Mouse (Mus musculus) spleen, postnatal 4 days (tissue): ENCODE results near the gene Map2k6.
A peak's percentile ranks its signal among the peaks of the same experiment; 100 is the strongest.

ENCODE experiments used
- DNase-seq, 2 experiments: peaks; one replicate each; pipeline ENCODE4 v3.0.0; 2022; ENCODE audit warnings: low spot score in 2 of 2

The Map2k6 gene

GRCm38 (mm10) chr11:110450091-110450757, 51.3 kb downstream of the Map2k6 start:
- peak in 1 of 2 experiments; percentile 56 for DNase-seq

- DNase-seq, result no peak
Measured at GRCm38 (mm10) chr11:110450758-110451121, 51.8 kb downstream of the Map2k6 start.

GRCm38 (mm10) chr11:110451590-110451989, 52.7 kb downstream of the Map2k6 start:
- DNase-seq, result no peak

GRCm38 (mm10) chr11:110453445-110454154, 54.7 kb downstream of the Map2k6 start:
- no peak for DNase-seq

- DNase-seq, result peak in 1 of 2 experiments; percentile 59
Measured at GRCm38 (mm10) chr11:110457441-110457912, 58.6 kb downstream of the Map2k6 start.

GRCm38 (mm10) chr11:110460480-110460879, 61.6 kb downstream of the Map2k6 start:
- no peak for DNase-seq

- no peak for DNase-seq
Measured at GRCm38 (mm10) chr11:110461560-110462331, 62.8 kb downstream of the Map2k6 start.

- peak in 1 of 2 experiments; percentile 28 for DNase-seq
Measured at GRCm38 (mm10) chr11:110462975-110463578, 64.2 kb downstream of the Map2k6 start.

GRCm38 (mm10) chr11:110463801-110464200, 64.9 kb downstream of the Map2k6 start:
- no peak for DNase-seq

GRCm38 (mm10) chr11:110469054-110469453, 70.1 kb downstream of the Map2k6 start:
- DNase-seq, result no peak

- DNase-seq, result no peak
Measured at GRCm38 (mm10) chr11:110470561-110471273, 71.8 kb downstream of the Map2k6 start.

GRCm38 (mm10) chr11:110471362-110471761, 72.4 kb downstream of the Map2k6 start:
- no peak for DNase-seq

GRCm38 (mm10) chr11:110472078-110472477, 73.2 kb downstream of the Map2k6 start:
- no peak for DNase-seq

- no peak for DNase-seq
Measured at GRCm38 (mm10) chr11:110473495-110473894, 74.6 kb downstream of the Map2k6 start.

GRCm38 (mm10) chr11:110476361-110477151, 77.6 kb downstream of the Map2k6 start:
- no peak for DNase-seq

GRCm38 (mm10) chr11:110477961-110478869, 79.3 kb downstream of the Map2k6 start:
- no peak for DNase-seq

- DNase-seq, result no peak
Measured at GRCm38 (mm10) chr11:110478978-110479384, 80.1 kb downstream of the Map2k6 start.

- DNase-seq, result no peak
Measured at GRCm38 (mm10) chr11:110481406-110481805, 82.5 kb downstream of the Map2k6 start.

GRCm38 (mm10) chr11:110482176-110482575, 83.3 kb downstream of the Map2k6 start:
- DNase-seq, result no peak
